Mouse (Mus musculus) liver, embryonic 12.5 days (tissue): ENCODE measurements around the gene Mavs. TPM values are rescaled to one million over a fixed set of nuclear protein-coding genes. Genes with fewer than 3 reads are reported as not detected.
A peak's percentile ranks its signal among the peaks of the same experiment; 100 is the strongest.
"Not testable (repeated sequence)": the region's sequence is repeated elsewhere in the genome, so short reads cannot be mapped to it uniquely, and the experiment has no call there.

Experiments used
- ATAC-seq: fragments of 200-750 bp; cut with Nextera tagmentation; 2 replicates; pipeline ENCODE4 v1.8.0; 2017; ENCODE audit warnings: moderate number of reproducible peaks, mild to moderate bottlenecking, moderate library complexity
- H3K27ac ChIP-seq: fragments of 300-500 bp; sonication (generic); 2 replicates; pipeline ENCODE4 v1.5.1; 2016; ENCODE audit warnings: mild to moderate bottlenecking
- H3K27me3 ChIP-seq: fragments of 300-500 bp; sonication (generic); replicated peaks from 2 replicates; pipeline ENCODE4 v1.6.1; 2016; ENCODE audit warnings: mild to moderate bottlenecking, moderate library complexity
- H3K36me3 ChIP-seq: fragments of 300-500 bp; sonication (generic); 2 replicates; pipeline ENCODE4 v1.6.1; 2016; ENCODE audit warnings: mild to moderate bottlenecking, moderate library complexity
- H3K4me1 ChIP-seq: fragments of 300-500 bp; sonication (generic); 2 replicates; pipeline ENCODE4 v1.6.1; 2016
- H3K4me2 ChIP-seq: fragments of 300-500 bp; sonication (generic); 2 replicates; pipeline ENCODE4 v1.6.1; 2016; ENCODE audit warnings: mild to moderate bottlenecking, moderate library complexity
- H3K4me3 ChIP-seq: fragments of 300-500 bp; sonication (generic); 2 replicates; pipeline ENCODE4 v1.5.1; 2016; ENCODE audit warnings: mild to moderate bottlenecking, moderate library complexity
- H3K9ac ChIP-seq: fragments of 300-500 bp; sonication (generic); 2 replicates; pipeline ENCODE4 v1.6.1; 2016; ENCODE audit warnings: mild to moderate bottlenecking, moderate library complexity
- H3K9me3 ChIP-seq: fragments of 300-500 bp; sonication (generic); replicated peaks from 2 replicates; pipeline ENCODE4 v1.6.1; 2016; ENCODE audit warnings: mild to moderate bottlenecking, moderate library complexity
- WGBS: fragments of 180-500 bp; shearing (Covaris S2); methylation state at CpG from one replicate; pipeline ENCODE4 v1.1.7; 2016; ENCODE audit not compliant: insufficient replicate concordance; 5-methylcytosine and 5-hydroxymethylcytosine counted together
- polyA plus RNA-seq: library from polyadenylated mRNA; unstranded; fragments of >200 nt; fragmentation: Nextera tagmentation; extraction: Ambion mirVana; gene quantifications from 2 replicates; pipeline ENCODE4 v1.2.1, GENCODE M21; 2016

Gene Mavs
- polyA plus RNA-seq, 1 experiment from 2014 or later, result 33.3 TPM

GRCm38 (mm10) chr2:131215941-131216858 is 17.7 kb upstream of the Mavs start:
- 84% methylated on average over 7 of the region's 7 CpGs for WGBS

DNA sequence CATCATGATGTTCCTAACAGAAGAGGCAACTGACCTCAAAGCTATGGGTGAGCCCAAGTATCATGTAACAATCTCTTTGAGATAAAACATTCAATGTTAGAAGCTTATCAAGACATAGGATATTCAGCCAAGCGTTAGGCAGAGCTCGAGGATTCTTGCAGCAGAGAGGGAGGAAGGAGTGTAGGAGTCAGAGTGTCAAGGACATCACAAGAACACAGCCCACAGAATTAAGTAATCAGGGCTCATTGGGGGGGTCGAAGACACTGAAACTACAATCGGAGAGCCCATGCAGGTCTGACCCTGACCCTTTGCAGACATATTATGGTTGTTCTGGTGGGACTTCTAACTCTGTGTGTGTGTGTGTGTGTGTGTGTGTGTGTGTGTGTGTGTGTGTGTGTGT is 13.8 kb upstream of the Mavs start:
- H3K27ac ChIP-seq, result peak overlapping the region; percentile 48; the same call in 1 of the 2 replicates
- WGBS, result 49% methylated on average over 4 of the region's 4 CpGs
- H3K4me3 ChIP-seq, result no peak overlapping the region
- no peaks in the 10 kb centered on the region for H3K9me3 ChIP-seq
- H3K9ac ChIP-seq, result no peak overlapping the region
- no peak for ATAC-seq
- H3K36me3 ChIP-seq, result no peaks in the 10 kb centered on the region
- H3K4me2 ChIP-seq, result no peak overlapping the region
- H3K4me1 ChIP-seq, result peaks cover 64% of the 10 kb centered on the region
- H3K27me3 ChIP-seq, result no peaks in the 10 kb centered on the region

More at GRCm38 (mm10) chr2:131215941-131216858, 17.7 kb upstream of the Mavs start:
- no peak overlapping the region for H3K4me2 ChIP-seq
- H3K4me3 ChIP-seq, result no peak overlapping the region
- no peaks in the 10 kb centered on the region for H3K9me3 ChIP-seq
- ATAC-seq, result no peak
- peaks cover 64% of the 10 kb centered on the region for H3K4me1 ChIP-seq
- peak overlapping the region; percentile 95; the same call in 1 of the 2 replicates for H3K27ac ChIP-seq
- peaks cover 11% of the 10 kb centered on the region for H3K36me3 ChIP-seq
- no peaks in the 10 kb centered on the region for H3K27me3 ChIP-seq
- no peak overlapping the region for H3K9ac ChIP-seq

DNA sequence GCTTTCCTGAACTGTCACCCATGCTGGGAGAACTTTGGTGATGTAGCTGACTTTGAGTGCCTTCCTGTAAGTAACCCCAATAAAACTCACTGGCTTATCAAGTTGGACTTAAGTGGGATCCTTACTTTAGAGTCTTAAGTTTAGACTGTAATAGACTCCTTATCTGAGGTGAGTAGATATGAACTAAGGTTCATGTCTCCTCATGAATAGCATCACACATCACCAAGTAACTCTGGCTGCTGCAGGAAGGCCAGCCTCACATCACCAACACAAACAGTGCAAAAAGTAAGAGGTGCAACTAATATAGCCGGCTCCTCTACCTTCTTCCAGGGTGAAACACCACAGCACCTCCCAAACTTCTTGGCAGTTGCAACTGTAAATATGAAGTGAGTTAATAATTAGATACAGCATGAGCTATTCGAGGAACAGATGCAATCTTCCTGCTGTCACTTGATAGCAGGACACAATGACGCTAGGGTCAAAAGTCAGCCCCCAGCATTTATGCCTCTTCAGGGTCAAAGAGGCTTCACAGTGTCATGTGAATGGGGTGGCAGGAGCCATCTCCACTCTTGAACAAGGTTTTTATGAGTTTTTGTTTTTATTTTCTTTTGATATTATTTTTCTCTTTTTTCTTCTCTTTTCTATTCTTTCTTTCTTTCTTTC is 11.9 kb upstream of the Mavs start:
- Histone ChIP-seq H3K27me3 (no peaks in the 10 kb centered on the region), H3K9me3 (no peaks in the 10 kb centered on the region), H3K27ac (peak overlapping the region; percentile 98), H3K4me1 (peaks cover 73% of the 10 kb centered on the region), H3K4me2 (peak overlapping the region; percentile 58), H3K4me3 (no peak overlapping the region), H3K36me3 (no peaks in the 10 kb centered on the region), H3K9ac (peak overlapping the region; percentile 65)
- 45% methylated on average over 3 of the region's 3 CpGs for WGBS
- ATAC-seq, result no peak

DNA sequence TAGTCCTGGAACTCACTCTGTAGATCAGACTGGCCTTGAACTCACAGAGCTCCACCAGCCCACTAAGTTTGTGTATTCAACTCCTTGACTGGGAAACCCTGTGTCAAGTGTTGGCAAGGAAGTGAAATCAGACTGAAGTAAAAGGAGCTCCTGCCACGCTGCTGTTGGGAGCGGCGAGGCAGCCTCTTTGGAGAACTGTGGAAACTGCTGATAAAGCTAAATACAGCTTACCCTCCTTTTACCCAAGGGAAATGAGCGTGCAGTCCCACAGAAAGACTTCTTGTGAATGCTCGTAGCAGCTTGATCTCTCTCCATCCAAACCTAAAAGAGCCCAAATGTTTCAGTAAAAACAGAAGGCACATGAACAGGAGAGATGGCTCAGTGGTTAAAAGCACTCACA is 11.3 kb upstream of the Mavs start:
- H3K27me3 ChIP-seq, result no peaks in the 10 kb centered on the region
- no peak overlapping the region for H3K4me3 ChIP-seq
- no peaks in the 10 kb centered on the region for H3K9me3 ChIP-seq
- H3K4me1 ChIP-seq, result peaks cover 74% of the 10 kb centered on the region
- peak; percentile 28; the same call in 1 of the 2 replicates for ATAC-seq
- 10% methylated on average over 5 of the region's 5 CpGs for WGBS
- H3K27ac ChIP-seq, result peak overlapping the region; percentile 98
- peak overlapping the region; percentile 58 for H3K4me2 ChIP-seq
- H3K36me3 ChIP-seq, result no peaks in the 10 kb centered on the region
- peak overlapping the region; percentile 65 for H3K9ac ChIP-seq

- peak overlapping the region; percentile 58 for H3K4me2 ChIP-seq
- peak overlapping the region; percentile 98 for H3K27ac ChIP-seq
- no peaks in the 10 kb centered on the region for H3K9me3 ChIP-seq
- peak; percentile 99 for ATAC-seq
- H3K9ac ChIP-seq, result peak overlapping the region; percentile 65
- no peaks in the 10 kb centered on the region for H3K27me3 ChIP-seq
- H3K4me1 ChIP-seq, result peaks cover 71% of the 10 kb centered on the region
- peak overlapping the region; percentile 1; the same call in 1 of the 2 replicates for H3K4me3 ChIP-seq
- H3K36me3 ChIP-seq, result no peaks in the 10 kb centered on the region
- 32% methylated on average over 1 of the region's 1 CpGs for WGBS
Measured at GRCm38 (mm10) chr2:131223569-131223968, 10.3 kb upstream of the Mavs start.

GRCm38 (mm10) chr2:131225178-131225577 is 8.7 kb upstream of the Mavs start:
- H3K27me3 ChIP-seq, result no peaks in the 10 kb centered on the region
- H3K4me1 ChIP-seq, result peaks cover 70% of the 10 kb centered on the region
- no peaks in the 10 kb centered on the region for H3K9me3 ChIP-seq
- H3K27ac ChIP-seq, result peak overlapping the region; percentile 98
- H3K36me3 ChIP-seq, result no peaks in the 10 kb centered on the region
- ATAC-seq, result no peak
- no peak overlapping the region for H3K4me3 ChIP-seq
- H3K9ac ChIP-seq, result no peak overlapping the region
- WGBS, result 80% methylated on average over 6 of the region's 6 CpGs
- no peak overlapping the region for H3K4me2 ChIP-seq

DNA sequence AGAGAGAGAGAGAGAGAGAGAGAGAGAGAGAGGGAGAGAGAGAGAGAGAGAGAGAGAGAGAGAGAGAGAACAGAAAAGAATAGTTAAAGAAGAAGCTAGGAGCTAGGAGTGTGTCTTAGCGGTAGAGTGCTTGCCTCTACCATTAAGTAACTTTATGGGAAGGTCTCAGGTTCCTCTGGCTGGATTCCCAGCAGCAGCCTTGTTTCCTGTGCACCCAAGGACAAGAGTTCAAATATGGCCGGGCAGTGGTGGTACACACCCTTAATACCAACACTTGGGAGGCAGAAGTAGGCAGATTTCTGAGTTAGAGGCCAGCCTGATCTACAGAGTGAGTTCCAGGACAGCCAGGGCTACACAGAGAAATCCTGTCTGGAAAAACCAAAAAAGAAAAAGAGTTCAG is 7.2 kb upstream of the Mavs start:
- H3K4me2 ChIP-seq, H3K27me3 ChIP-seq, ATAC-seq, H3K4me3 ChIP-seq, H3K9ac ChIP-seq, H3K36me3 ChIP-seq, H3K9me3 ChIP-seq: not testable (repeated sequence)
- H3K27ac ChIP-seq, result peak overlapping the region; percentile 32; the same call in 1 of the 2 replicates
- H3K4me1 ChIP-seq, result peaks cover 62% of the 10 kb centered on the region
- 67% methylated on average over 2 of the region's 2 CpGs for WGBS

GRCm38 (mm10) chr2:131227243-131227642 is 6.6 kb upstream of the Mavs start:
- Histone ChIP-seq H3K4me2 (no peak overlapping the region), H3K9me3 (no peaks in the 10 kb centered on the region), H3K4me1 (peaks cover 62% of the 10 kb centered on the region), H3K9ac (no peak overlapping the region), H3K27me3 (no peaks in the 10 kb centered on the region), H3K4me3 (no peak overlapping the region), H3K27ac (0 out of 2 replicates have a peak overlapping the region, but pooled peaks have one; percentile 32), H3K36me3 (no peaks in the 10 kb centered on the region)
- ATAC-seq, result no peak
- 56% methylated on average over 3 of the region's 3 CpGs for WGBS

DNA sequence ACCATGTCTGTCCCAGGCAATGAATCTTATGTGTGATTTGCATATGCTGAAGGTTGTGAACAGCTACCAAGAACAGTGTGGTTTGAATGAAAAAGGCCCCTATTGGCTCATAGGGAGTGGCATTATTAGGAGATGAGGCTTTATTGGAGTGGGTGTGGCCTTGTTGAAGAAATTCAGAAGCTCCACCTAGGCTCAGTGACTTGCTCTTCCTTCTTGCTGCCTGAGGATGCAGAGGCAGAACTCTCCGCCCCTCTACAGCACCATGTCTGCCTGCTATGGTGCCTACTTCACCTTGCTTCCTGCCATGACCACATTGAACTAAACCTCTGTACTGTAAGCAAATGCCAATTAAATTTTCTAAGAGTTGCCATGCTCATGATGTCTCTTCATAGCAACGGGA is 1.3 kb upstream of the Mavs start:
- H3K27me3 ChIP-seq, result no peaks in the 10 kb centered on the region
- H3K27ac ChIP-seq, result peak overlapping the region; percentile 94
- H3K9me3 ChIP-seq, result no peaks in the 10 kb centered on the region
- ATAC-seq, result peak; percentile 69
- H3K36me3 ChIP-seq, result peaks cover 21% of the 10 kb centered on the region
- WGBS, result 60% methylated on average over 2 of the region's 2 CpGs
- peak overlapping the region; percentile 78; the same call in 1 of the 2 replicates for H3K4me3 ChIP-seq
- peak overlapping the region; percentile 90 for H3K4me2 ChIP-seq
- peaks cover 46% of the 10 kb centered on the region for H3K4me1 ChIP-seq
- H3K9ac ChIP-seq, result peak overlapping the region; percentile 65

DNA sequence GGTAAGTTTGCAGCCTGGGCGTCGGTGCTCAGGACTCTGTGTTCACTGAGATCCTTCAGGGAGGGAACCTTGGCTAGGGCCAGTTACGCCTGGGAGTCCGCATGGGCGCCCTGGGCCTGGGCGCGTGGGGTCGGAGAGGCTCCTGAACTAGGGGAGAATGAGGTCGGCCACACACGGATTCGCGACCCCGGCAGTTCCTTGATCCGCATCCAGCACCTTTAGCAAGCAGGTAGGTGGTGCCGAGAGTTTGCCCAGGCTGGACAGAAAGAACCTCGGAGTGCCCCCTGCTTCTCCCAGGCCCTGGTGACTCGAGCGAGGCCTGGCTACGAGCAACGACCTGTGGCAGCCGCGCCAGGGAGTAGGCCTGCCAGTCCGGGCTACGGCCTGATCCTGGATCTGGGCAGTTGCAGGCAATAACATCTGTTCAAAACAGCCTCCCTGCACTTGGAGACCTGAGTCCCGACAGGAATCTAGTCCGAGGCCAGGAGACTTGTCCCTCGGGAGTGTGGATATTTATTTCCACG is 326 bp downstream of the Mavs start:
- no peaks in the 10 kb centered on the region for H3K27me3 ChIP-seq
- H3K4me1 ChIP-seq, result peaks cover 49% of the 10 kb centered on the region
- peak overlapping the region; percentile 78 for H3K4me3 ChIP-seq
- ATAC-seq, result peak; percentile 26
- 13% methylated on average over 28 of the region's 28 CpGs for WGBS
- H3K27ac ChIP-seq, result peak overlapping the region; percentile 94
- peak overlapping the region; percentile 90 for H3K4me2 ChIP-seq
- H3K9me3 ChIP-seq, result no peaks in the 10 kb centered on the region
- H3K36me3 ChIP-seq, result peaks cover 38% of the 10 kb centered on the region
- H3K9ac ChIP-seq, result peak overlapping the region; percentile 93

GRCm38 (mm10) chr2:131234970-131235635 is 1.2 kb downstream of the Mavs start:
- Histone ChIP-seq H3K36me3 (peaks cover 47% of the 10 kb centered on the region), H3K27ac (peak overlapping the region; percentile 94), H3K4me3 (peak overlapping the region; percentile 78), H3K4me1 (peaks cover 58% of the 10 kb centered on the region), H3K27me3 (no peaks in the 10 kb centered on the region), H3K9ac (peak overlapping the region; percentile 93), H3K4me2 (peak overlapping the region; percentile 90), H3K9me3 (no peaks in the 10 kb centered on the region)
- no peak for ATAC-seq
- WGBS, result 45% methylated on average over 7 of the region's 7 CpGs
